Mouse (Mus musculus): ENCODE results near the gene Gys1.
A peak's percentile ranks its signal among the peaks of the same experiment; 100 is the strongest.
"Not testable (repeated sequence)": the region's sequence is repeated elsewhere in the genome, so short reads cannot be mapped to it uniquely, and the experiment has no call there.

Gys1 gene

DNA sequence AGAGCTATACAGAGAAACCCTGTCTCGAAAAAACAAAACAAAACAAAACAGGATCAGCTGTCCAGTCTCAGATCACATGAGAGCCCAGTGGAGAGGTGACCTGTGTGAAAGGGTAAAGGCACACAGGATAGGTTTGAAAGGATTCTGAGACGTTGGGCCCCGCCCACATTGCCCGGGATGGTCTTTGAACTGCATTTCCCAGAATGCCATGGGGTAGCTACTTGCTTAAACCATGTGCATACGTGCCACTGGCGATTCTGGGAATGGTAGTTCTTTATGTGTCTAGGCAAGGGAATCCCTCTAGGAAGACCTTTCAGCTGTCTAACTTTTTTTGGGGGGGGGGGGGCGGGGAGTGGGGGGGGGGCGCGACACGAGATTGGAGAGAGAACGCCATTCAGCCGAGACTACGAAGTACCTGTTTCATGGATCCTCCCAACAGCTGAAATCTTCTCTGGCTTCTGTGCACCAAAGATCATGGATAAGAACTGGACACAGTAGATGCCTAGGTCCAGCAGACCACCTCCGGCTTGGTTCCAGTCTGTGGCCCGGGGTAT is 46.8 kb downstream of the Gys1 start, which contains the start of gene Tulp2:
Gene Tulp2, plus strand, starts transcription at position 504 of the 554 bp plus-strand sequence.
- DNase-seq = peak; percentile 56

DNA sequence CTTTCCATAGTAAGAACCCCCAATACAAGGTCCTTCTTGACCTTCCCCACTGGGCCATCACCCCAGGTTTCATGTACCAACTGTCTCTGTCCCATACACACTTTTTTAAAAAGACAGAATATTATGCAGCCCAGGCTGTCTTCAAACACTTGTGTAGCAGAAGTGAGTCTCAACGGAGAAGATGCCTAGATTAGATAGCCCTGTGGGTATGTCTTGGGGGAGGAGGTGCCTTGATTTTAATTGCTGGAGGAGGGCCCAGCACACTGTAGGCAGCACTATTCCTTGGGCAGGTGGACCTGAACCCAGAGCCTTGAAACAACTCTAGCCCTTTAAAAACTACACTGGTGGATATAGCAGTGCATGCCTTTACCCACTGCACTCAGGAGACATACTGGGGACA is 47.5 kb downstream of the Gys1 start:
- DNase-seq = no peak

DNA sequence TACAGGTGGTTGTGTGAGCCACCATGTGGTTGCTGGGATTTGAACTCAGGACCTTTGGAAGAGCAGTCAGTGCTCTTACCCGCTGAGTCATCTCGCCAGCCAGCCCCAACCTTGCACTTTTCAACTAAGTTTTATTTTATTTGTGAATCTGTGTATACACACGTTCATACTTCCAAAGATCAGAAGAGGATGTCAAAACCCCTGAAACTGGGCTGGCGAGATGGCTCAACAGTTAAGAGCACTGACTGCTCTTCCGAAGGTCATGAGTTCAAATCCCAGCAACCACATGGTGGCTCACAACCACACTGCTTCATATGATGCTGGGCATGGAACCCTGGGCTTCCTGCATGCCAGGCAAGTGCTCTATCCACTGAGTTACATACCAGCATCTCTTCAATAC is 50.3 kb downstream of the Gys1 start:
- not testable (repeated sequence) for DNase-seq

DNA sequence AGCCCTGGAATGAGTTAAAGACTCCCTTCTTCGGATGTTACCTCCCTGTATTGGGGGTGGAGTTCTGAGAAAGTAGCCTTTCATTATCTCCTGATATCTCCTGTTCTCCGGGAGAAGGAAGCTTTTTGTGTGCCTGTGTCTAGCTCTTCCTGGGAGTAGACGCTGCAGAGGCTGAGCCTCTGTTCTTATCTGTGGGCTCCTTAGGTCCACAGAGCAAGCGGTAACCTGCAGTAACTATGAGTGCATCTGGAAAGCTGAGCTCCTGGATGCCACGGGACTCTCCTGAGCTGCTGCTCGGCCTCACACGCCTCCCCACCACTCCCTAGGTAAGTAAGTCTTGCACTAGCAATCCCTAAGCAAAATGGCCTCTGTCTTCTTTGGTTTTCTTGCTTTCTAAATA is 51.5 kb downstream of the Gys1 start:
- no peak for DNase-seq

DNA sequence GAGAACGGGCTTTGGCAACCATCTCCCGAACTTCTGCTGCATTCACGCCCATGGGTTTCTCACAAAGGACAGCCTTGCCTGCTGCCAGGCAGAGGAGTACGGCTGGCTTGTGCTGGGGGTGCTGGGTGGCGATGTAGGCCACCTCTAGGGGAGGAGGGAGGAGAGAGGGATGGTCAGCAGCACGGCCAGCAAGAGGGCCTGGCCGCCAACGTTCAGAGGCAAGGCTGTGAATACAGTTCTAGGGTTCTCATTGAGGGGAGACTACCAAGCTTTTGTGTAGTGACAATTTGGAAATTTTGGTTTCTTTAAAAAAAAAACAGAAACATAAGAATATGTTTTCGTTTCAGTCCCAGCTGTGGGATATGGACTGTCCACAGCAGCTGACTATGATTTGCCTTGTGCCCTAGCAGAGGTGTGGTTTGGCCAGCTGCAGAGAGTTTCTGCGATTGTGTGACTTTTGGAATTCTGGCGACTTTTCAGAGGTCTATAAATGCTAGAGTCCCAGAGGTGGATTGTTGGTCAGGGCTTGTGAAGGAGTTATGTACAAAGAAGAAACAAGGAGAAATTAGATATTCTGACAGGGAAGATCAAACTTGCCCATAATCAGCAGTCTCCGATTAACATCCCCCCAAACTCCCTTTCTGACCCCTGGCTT is 52.2 kb downstream of the Gys1 start, which contains the start of gene Gm45808:
Gene Gm45808, minus strand, starts transcription at position 51 of the 655 bp plus-strand sequence.
- DNase-seq = no peak

DNA sequence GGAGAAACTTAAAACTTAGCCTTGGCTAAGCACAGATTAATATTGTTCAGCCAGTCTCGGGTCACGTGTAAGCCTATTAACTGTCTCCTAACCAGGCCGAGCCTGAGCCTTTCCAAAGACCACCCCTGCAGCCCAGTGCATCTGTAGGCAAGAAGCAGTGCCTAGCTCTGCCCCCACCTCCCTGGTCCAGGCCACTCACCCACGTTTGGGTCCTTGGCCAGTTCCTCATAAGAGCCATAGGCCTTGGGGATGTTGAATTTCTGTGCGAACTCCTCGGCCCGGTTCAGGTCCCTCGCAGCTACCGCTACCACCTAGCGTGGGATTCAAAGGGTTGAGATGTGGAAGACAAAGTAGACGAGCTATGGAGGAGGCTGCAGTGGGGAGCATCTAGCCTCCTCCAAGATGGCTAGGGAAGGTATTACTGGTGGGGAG is 53.2 kb downstream of the Gys1 start:
- no peak for DNase-seq

DNA sequence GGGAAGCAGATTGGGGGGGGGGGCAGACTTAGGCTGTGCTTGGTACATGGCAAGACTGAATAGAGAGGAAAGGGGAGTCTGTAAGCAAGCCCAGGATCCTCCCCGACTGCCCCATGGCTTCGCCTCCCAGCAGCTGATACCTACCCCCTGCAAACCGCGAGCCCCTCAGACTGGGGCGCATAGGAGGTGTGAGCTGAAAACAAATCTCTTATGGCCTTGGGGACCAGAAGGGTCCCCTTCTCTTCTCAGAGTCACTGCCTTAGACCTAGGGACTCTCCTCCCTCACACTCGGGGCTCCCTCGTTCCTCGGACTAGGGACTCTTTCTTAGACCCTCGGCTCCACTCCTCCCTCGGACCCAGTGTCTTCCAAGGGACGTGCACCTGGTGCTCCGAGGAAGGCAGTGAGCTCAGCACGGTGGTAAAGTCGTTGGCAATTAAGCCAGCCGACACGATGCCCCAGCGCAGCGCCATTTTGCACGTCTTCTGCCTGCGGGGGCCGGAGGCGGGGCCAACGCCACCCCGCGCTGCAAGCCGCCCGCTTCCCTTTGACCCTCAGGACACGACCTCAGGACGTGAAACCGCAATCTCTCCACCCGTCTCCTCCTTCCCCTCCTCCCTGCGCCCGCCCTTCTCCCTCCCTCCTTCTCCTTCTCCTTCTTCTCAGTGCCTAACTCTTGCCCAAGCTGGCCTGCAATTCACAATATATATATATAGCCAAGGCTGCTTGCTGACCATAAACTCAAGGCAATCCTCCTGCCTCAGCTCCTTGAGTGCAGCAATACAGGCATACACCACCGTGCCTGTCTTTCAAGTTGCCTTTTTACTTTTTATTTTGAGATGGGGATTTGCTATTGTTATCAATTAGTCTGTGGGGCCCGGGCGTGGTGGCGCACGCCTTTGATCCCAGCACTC is 53.9 kb downstream of the Gys1 start, which contains the start of gene Dhdh:
Gene Dhdh, minus strand, starts transcription at position 513 of the 912 bp plus-strand sequence.
- peak; percentile 51 for DNase-seq

GRCm38 (mm10) chr7:45489578-45489977 is 54.9 kb downstream of the Gys1 start:
- DNase-seq = no peak

DNA sequence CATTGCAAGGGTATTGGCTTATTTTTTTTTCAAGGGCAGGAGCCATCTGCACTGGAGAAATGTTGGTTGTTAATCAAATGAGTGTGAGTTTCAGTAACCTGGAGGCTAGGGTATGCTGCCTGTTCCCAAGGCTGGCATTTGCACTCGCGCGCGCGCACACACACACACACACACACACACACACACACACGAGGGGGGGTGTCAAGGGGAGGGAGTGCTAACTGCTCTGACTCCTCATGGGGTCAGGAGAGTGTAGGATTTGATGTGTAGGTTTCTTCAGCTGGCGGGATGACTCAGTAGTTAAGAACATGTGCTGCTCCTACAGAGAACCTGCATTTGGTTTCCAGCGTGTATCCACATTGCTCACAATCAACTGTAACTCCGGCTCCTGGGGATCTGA is 56.2 kb downstream of the Gys1 start:
- DNase-seq = no peak

- DNase-seq = no peak
These were observed 56.6 kb downstream of the Gys1 start for GRCm38 (mm10) chr7:45491264-45491663.

DNA sequence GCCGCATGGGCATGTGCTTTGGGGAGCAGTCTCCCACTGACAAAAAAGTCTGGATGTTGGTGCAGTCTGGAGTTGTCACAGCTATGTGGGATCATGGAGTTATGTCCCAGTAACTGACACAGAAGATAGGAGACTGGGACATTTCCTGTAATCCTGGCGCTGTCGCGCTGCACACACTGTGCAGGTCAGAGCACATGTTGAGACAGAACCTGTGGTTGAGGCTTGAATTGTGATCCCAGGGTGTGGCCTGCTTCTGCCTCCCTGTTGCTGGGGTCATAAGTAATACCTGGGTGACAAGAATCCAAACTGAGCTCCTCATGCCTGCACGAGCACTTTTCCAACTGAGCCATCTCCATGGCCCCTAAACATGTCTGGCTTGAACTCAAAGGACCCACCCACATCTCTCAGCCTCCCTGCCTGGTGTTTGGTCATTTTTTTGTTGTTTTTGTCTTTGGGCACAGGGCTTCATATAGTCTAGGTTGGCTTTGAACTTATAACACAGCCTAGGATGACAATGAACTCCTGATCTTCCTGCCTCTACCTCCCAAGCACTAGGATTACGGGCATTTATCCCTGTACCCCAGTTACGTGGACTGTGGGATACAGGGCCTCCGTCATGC is 57.7 kb downstream of the Gys1 start:
- DNase-seq = no peak

- DNase-seq = no peak
These were observed 58.3 kb downstream of the Gys1 start for GRCm38 (mm10) chr7:45492951-45493350.

- no peak for DNase-seq
These were observed 59.9 kb downstream of the Gys1 start for GRCm38 (mm10) chr7:45494548-45494947.

GRCm38 (mm10) chr7:45498427-45498826 is 63.8 kb downstream of the Gys1 start:
- no peak for DNase-seq

All from right cerebral cortex, postnatal 4 days (tissue).